Mouse (Mus musculus) spleen, adult 12 weeks (tissue): ENCODE results near the gene Phlpp2.
A peak's percentile ranks its signal among the peaks of the same experiment; 100 is the strongest.
"Not testable (repeated sequence)": the region's sequence is repeated elsewhere in the genome, so short reads cannot be mapped to it uniquely, and the experiment has no call there.

Source experiments
- DNase-seq: peaks from one replicate; pipeline ENCODE4 v3.0.0; 2022; ENCODE audit warnings: low spot score

Phlpp2 gene

GRCm38 (mm10) chr8:109868003-109868679 is at the start of gene Phlpp2:
Gene Phlpp2, plus strand, starts transcription at chr8:109868542.
- DNase-seq, result peak; percentile 96

- DNase-seq, result no peak
These were observed 44.8 kb upstream of the Phlpp2 start for GRCm38 (mm10) chr8:109823561-109823960.

GRCm38 (mm10) chr8:109839822-109840221 is 28.5 kb upstream of the Phlpp2 start:
- no peak for DNase-seq

- no peak for DNase-seq
These were observed 25.9 kb upstream of the Phlpp2 start for GRCm38 (mm10) chr8:109842468-109842867.

- DNase-seq, result no peak
These were observed 20.5 kb upstream of the Phlpp2 start for GRCm38 (mm10) chr8:109847866-109848265.

GRCm38 (mm10) chr8:109848981-109849380 is 19.4 kb upstream of the Phlpp2 start:
- DNase-seq, result no peak

GRCm38 (mm10) chr8:109853423-109853822 is 14.9 kb upstream of the Phlpp2 start:
- peak; percentile 57 for DNase-seq

- no peak for DNase-seq
These were observed 13.8 kb upstream of the Phlpp2 start for GRCm38 (mm10) chr8:109854522-109854921.

- DNase-seq, result no peak
These were observed 12.9 kb upstream of the Phlpp2 start for GRCm38 (mm10) chr8:109855451-109855850.

GRCm38 (mm10) chr8:109863398-109863797 is 4.9 kb upstream of the Phlpp2 start:
- DNase-seq, result peak; percentile 42

GRCm38 (mm10) chr8:109864798-109865197 is 3.5 kb upstream of the Phlpp2 start:
- DNase-seq, result peak; percentile 56

- DNase-seq, result peak; percentile 28
These were observed 2.8 kb upstream of the Phlpp2 start for GRCm38 (mm10) chr8:109865536-109865935.

- peak; percentile 11 for DNase-seq
These were observed 1.7 kb upstream of the Phlpp2 start for GRCm38 (mm10) chr8:109866690-109867089.

GRCm38 (mm10) chr8:109868680-109869361 is 479 bp downstream of the Phlpp2 start:
- DNase-seq, result peak; percentile 56

GRCm38 (mm10) chr8:109871056-109871455 is 2.7 kb downstream of the Phlpp2 start:
- DNase-seq, result no peak

- DNase-seq, result not testable (repeated sequence)
These were observed 5.5 kb downstream of the Phlpp2 start for GRCm38 (mm10) chr8:109873800-109874199.

- no peak for DNase-seq
These were observed 11.8 kb downstream of the Phlpp2 start for GRCm38 (mm10) chr8:109880012-109880662.

GRCm38 (mm10) chr8:109885294-109885693 is 17.0 kb downstream of the Phlpp2 start:
- DNase-seq, result no peak

GRCm38 (mm10) chr8:109889211-109889610 is 20.9 kb downstream of the Phlpp2 start:
- DNase-seq, result no peak

- DNase-seq, result no peak
These were observed 22.6 kb downstream of the Phlpp2 start for GRCm38 (mm10) chr8:109890794-109891585.

GRCm38 (mm10) chr8:109894636-109895035 is 26.3 kb downstream of the Phlpp2 start:
- no peak for DNase-seq

- no peak for DNase-seq
These were observed 27.0 kb downstream of the Phlpp2 start for GRCm38 (mm10) chr8:109895355-109895754.
